Mouse (Mus musculus) CH12.LX (cell line): Measurements from ENCODE around the gene Fgf9. TPM values are rescaled to one million over a fixed set of nuclear protein-coding genes. Genes with fewer than 3 reads are reported as not detected.
A peak's percentile ranks its signal among the peaks of the same experiment; 100 is the strongest.

ENCODE experiments used
- DNase-seq: peaks from one replicate; pipeline ENCODE4 v3.0.0-alpha.2; 2013; ENCODE audit errors: extremely low read depth
- H3K27ac ChIP-seq: 2 replicates; pipeline ENCODE4 v1.5.1; 2012; ENCODE audit warnings: low read depth, mild to moderate bottlenecking, control low read depth, moderate library complexity; ENCODE audit not compliant: insufficient read depth
- H3K27me3 ChIP-seq: replicated peaks from 2 replicates; pipeline ENCODE3; 2012; ENCODE audit warnings: inconsistent platforms
- H3K36me3 ChIP-seq, 2 experiments: replicated peaks in 1 of 2; 2 replicates each; pipeline versions ENCODE3 to v1.6.1; 2012; ENCODE audit warnings: inconsistent platforms in 1 of 2, low read length in 1 of 2, mild to moderate bottlenecking in 1 of 2, mixed read lengths in 1 of 2, moderate library complexity in 1 of 2; ENCODE audit not compliant: control insufficient read depth in 1 of 2, insufficient read depth in 1 of 2
- H3K4me1 ChIP-seq, 2 experiments: 2 replicates each; pipeline ENCODE4 v1.6.1; 2012; ENCODE audit warnings: inconsistent platforms in 1 of 2, moderate library complexity in 1 of 2; ENCODE audit not compliant: insufficient read depth in 2 of 2, control insufficient read depth in 1 of 2
- H3K4me2 ChIP-seq: 2 replicates; pipeline ENCODE4 v1.6.1; 2012; ENCODE audit warnings: low read depth, mild to moderate bottlenecking, control low read depth; ENCODE audit not compliant: poor library complexity, insufficient read depth, severe bottlenecking
- H3K4me3 ChIP-seq, 3 experiments: fragments of 150-350 bp in 1 of 3; sonication (generic) in 1 of 3; replicated peaks in 1 of 3; 2 replicates each; pipeline versions ENCODE3 to v1.5.1; 2011 to 2012; ENCODE audit warnings: low read depth in 2 of 3, low read length in 2 of 3, mild to moderate bottlenecking in 2 of 3, moderate library complexity in 2 of 3, control low read depth in 1 of 3, improper control_type of control experiment in 1 of 3, inconsistent platforms in 1 of 3, mixed read lengths in 1 of 3; ENCODE audit not compliant: poor library complexity in 1 of 3
- H3K79me2 ChIP-seq: replicated peaks from 2 replicates; pipeline ENCODE4 v1.6.1; 2012; ENCODE audit warnings: mild to moderate bottlenecking, moderate library complexity; ENCODE audit not compliant: control insufficient read depth, poor library complexity, insufficient read depth, severe bottlenecking; ENCODE audit errors: extremely low read depth
- H3K9ac ChIP-seq: 2 replicates; pipeline ENCODE4 v1.6.1; 2012; ENCODE audit warnings: low read depth, mild to moderate bottlenecking, control low read depth, moderate library complexity; ENCODE audit not compliant: insufficient read depth
- H3K9me3 ChIP-seq: replicated peaks from 2 replicates; pipeline ENCODE3; 2012; ENCODE audit warnings: low read length, inconsistent platforms, mixed read lengths
- BHLHE40 ChIP-seq: IDR thresholded peaks from 2 replicates; pipeline ENCODE4 v1.6.1; 2011; ENCODE audit warnings: mild to moderate bottlenecking, low read depth, low read length, improper control_type of control experiment
- ELF1 ChIP-seq: IDR thresholded peaks from 2 replicates; pipeline ENCODE4 v1.6.1; 2014; ENCODE audit warnings: low read depth, mild to moderate bottlenecking, inconsistent platforms, low read length, improper control_type of control experiment
- EP300 ChIP-seq: IDR thresholded peaks from 2 replicates; pipeline ENCODE4 v1.6.1; 2011; ENCODE audit warnings: low read length, improper control_type of control experiment
- GABPA ChIP-seq: IDR thresholded peaks from 2 replicates; pipeline ENCODE4 v1.6.1; 2012; ENCODE audit warnings: low read depth, low read length, improper control_type of control experiment, inconsistent platforms; ENCODE audit not compliant: insufficient replicate concordance
- IRF4 ChIP-seq: IDR thresholded peaks from 2 replicates; pipeline ENCODE4 v1.6.1; 2014; ENCODE audit warnings: low read depth, mild to moderate bottlenecking, inconsistent platforms, low read length, improper control_type of control experiment
- JUN ChIP-seq: IDR thresholded peaks from 2 replicates; pipeline ENCODE4 v1.6.1; 2011; ENCODE audit warnings: low read depth, mild to moderate bottlenecking, low read length, improper control_type of control experiment, moderate library complexity; ENCODE audit not compliant: insufficient read depth
- KAT2A ChIP-seq: IDR thresholded peaks from 2 replicates; pipeline ENCODE4 v1.6.1; 2012; ENCODE audit warnings: low read length, improper control_type of control experiment, inconsistent platforms; ENCODE audit not compliant: insufficient replicate concordance
- MAFK ChIP-seq: IDR thresholded peaks from 2 replicates; pipeline ENCODE4 v1.6.1; 2011; ENCODE audit warnings: low read length, improper control_type of control experiment; ENCODE audit not compliant: insufficient replicate concordance
- MAX ChIP-seq: IDR thresholded peaks from 2 replicates; pipeline ENCODE4 v1.6.1; 2011; ENCODE audit warnings: low read length, improper control_type of control experiment
- MAZ ChIP-seq: IDR thresholded peaks from 2 replicates; pipeline ENCODE4 v1.6.1; 2012; ENCODE audit warnings: low read depth, mild to moderate bottlenecking, inconsistent platforms, low read length, improper control_type of control experiment, moderate library complexity
- MEF2A ChIP-seq: IDR thresholded peaks from 2 replicates; pipeline ENCODE4 v1.6.1; 2014; ENCODE audit warnings: low read depth, mild to moderate bottlenecking, inconsistent platforms, low read length, improper control_type of control experiment, borderline replicate concordance
- MXI1 ChIP-seq: IDR thresholded peaks from 2 replicates; pipeline ENCODE4 v1.6.1; 2011; ENCODE audit warnings: mild to moderate bottlenecking, low read depth, low read length, improper control_type of control experiment
- MYC ChIP-seq: IDR thresholded peaks from 2 replicates; pipeline ENCODE4 v1.6.1; 2011; ENCODE audit warnings: low read depth, mild to moderate bottlenecking, improper control_type of control experiment, low read length
- PAX5 ChIP-seq: IDR thresholded peaks from 2 replicates; pipeline ENCODE4 v1.6.1; 2012; ENCODE audit warnings: low read length, inconsistent platforms, mixed read lengths
- POLR2A ChIP-seq: IDR thresholded peaks from 2 replicates; pipeline ENCODE4 v1.6.1; 2011; ENCODE audit warnings: low read depth, mild to moderate bottlenecking, improper control_type of control experiment, low read length
- POLR2AphosphoS2 ChIP-seq: IDR thresholded peaks from 2 replicates; pipeline ENCODE4 v1.6.1; 2011; ENCODE audit warnings: low read depth, low read length, improper control_type of control experiment
- SIN3A ChIP-seq: IDR thresholded peaks from 2 replicates; pipeline ENCODE4 v1.6.1; 2012; ENCODE audit warnings: low read length, improper control_type of control experiment, inconsistent platforms
- UBTF ChIP-seq: IDR thresholded peaks from 2 replicates; pipeline ENCODE4 v1.6.1; 2012; ENCODE audit warnings: low read depth, mild to moderate bottlenecking, inconsistent platforms, low read length, improper control_type of control experiment, moderate library complexity
- USF1 ChIP-seq: IDR thresholded peaks from 2 replicates; pipeline ENCODE4 v1.6.1; 2014; ENCODE audit warnings: low read depth, mild to moderate bottlenecking, inconsistent platforms, low read length, improper control_type of control experiment
- USF2 ChIP-seq: conservative IDR thresholded peaks from 2 replicates; pipeline ENCODE4 v1.6.1; 2011; ENCODE audit warnings: low read depth, low read length, improper control_type of control experiment
- ZC3H11A ChIP-seq: IDR thresholded peaks from 2 replicates; pipeline ENCODE4 v1.6.1; 2012; ENCODE audit warnings: low read depth, mild to moderate bottlenecking, inconsistent platforms, low read length, improper control_type of control experiment
- ZMIZ1 ChIP-seq: IDR thresholded peaks from 2 replicates; pipeline ENCODE4 v1.6.1; 2012; ENCODE audit warnings: low read depth, mild to moderate bottlenecking, inconsistent platforms, low read length, improper control_type of control experiment
- dilution Hi-C: fragments of 300-500 bp; cut with MboI; formaldehyde crosslinking; loops from 2 replicates; pipeline ENCODE4 v1.14.3; 2020; ENCODE audit warnings: low sequenced_read_pairs; ENCODE audit not compliant: extremely low pct_unique_long_range_greater_than_20kb, extremely low pct_ligation_motif_present
- in situ Hi-C: fragments of 300-500 bp; cut with MboI; formaldehyde crosslinking; loops from 3 replicates; pipeline ENCODE4 v1.14.3; 2019; ENCODE audit warnings: low sequenced_read_pairs, low pct_ligation_motif_present, low pct_unique_long_range_greater_than_20kb, mixed read lengths
- polyA plus RNA-seq: library from polyadenylated mRNA; unstranded; fragments of >175 nt; gene quantifications from 2 replicates; pipeline ENCODE4 v1.2.1, GENCODE M21; 2012; ENCODE audit warnings: low read depth; ENCODE audit not compliant: insufficient read length
- total RNA-seq, 2 experiments: library from RNA; depleted of rRNA; stranded (reverse); fragments of 300-350 nt in 1 of 2; fragments of >200 nt in 1 of 2; gene quantifications; 2 replicates each; pipeline ENCODE4 v1.2.3; 2012 to 2014

The Fgf9 gene
- total and polyA plus RNA-seq, 3 experiments: 0.09 to 0.13 TPM; not detected in 1

GRCm38 (mm10) chr14:58112341-58112740 lies 42.0 kb downstream of the Fgf9 start:
- DNase-seq: no peak
- Histone ChIP-seq H3K79me2 (no peaks in the 10 kb centered on the region), H3K36me3 (no peaks in the 10 kb centered on the region), H3K4me3 (no peak overlapping the region), H3K4me2 (no peak overlapping the region), H3K4me1 (0 out of 4 replicates have a peak, but pooled peaks cover 0 to 3% of the 10 kb centered on the region in 2 experiments), H3K9me3 (no peaks in the 10 kb centered on the region), H3K27ac (no peak overlapping the region), H3K9ac (no peak overlapping the region), H3K27me3 (no peaks in the 10 kb centered on the region)
- in situ Hi-C loops (no loop called here), dilution Hi-C loops (no loop called here)
- TF ChIP-seq MAZ: no peak
- TF ChIP-seq ZMIZ1: no peak
- no peak for TF ChIP-seq MEF2A
- no peak for TF ChIP-seq USF1
- TF ChIP-seq JUN: no peak
- TF ChIP-seq ZC3H11A: no peak
- TF ChIP-seq UBTF: no peak
- TF ChIP-seq KAT2A: no peak
- TF ChIP-seq EP300: no peak
- TF ChIP-seq ELF1: no peak
- TF ChIP-seq MYC: no peak
- TF ChIP-seq POLR2AphosphoS2: no peak

- no peaks in the 10 kb centered on the region for H3K36me3 ChIP-seq
- no peak overlapping the region for H3K27ac ChIP-seq
- no peak overlapping the region for H3K4me3 ChIP-seq
- H3K4me2 ChIP-seq: no peak overlapping the region
- dilution Hi-C loops (no loop called here), in situ Hi-C loops (no loop called here)
- TF ChIP-seq MAZ (no peak), BHLHE40 (peak; percentile 7; the same call in 1 of the 2 replicates), PAX5 (no peak)
- peaks cover 4% of the 10 kb centered on the region for H3K9me3 ChIP-seq
- no peaks in the 10 kb centered on the region for H3K27me3 ChIP-seq
- no peak overlapping the region for H3K9ac ChIP-seq
- 0 out of 4 replicates have a peak, but pooled peaks cover 0 to 3% of the 10 kb centered on the region in 2 experiments for H3K4me1 ChIP-seq
- DNase-seq: no peak
- no peaks in the 10 kb centered on the region for H3K79me2 ChIP-seq
These were observed 42.8 kb downstream of the Fgf9 start for GRCm38 (mm10) chr14:58113180-58113579.

DNA sequence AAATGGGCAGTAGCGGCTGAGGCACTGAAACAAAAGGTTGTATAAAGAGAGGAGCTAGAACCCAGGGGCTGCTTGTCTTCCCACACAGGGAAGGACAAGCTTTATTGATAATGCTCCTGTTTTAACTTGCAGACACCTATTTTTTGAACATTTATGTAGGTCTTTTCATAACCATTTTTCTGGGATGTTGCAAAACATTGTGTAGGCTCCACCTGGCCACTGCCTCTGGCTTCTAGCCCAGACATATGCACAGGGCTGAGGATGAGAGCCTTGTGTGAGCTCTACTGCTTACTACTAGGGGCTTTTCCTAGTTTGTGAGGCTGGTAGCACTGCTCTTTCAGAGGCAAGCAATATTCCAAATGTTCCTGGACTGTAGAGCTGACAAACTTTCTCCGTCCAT lies 43.8 kb downstream of the Fgf9 start:
- 0 out of 4 replicates have a peak, but pooled peaks cover 0 to 3% of the 10 kb centered on the region in 2 experiments for H3K4me1 ChIP-seq
- H3K36me3 ChIP-seq: no peaks in the 10 kb centered on the region
- H3K27me3 ChIP-seq: no peaks in the 10 kb centered on the region
- no peak for TF ChIP-seq IRF4
- no peak for TF ChIP-seq MYC
- no peak for TF ChIP-seq SIN3A
- TF ChIP-seq POLR2A: no peak
- TF ChIP-seq BHLHE40: no peak
- TF ChIP-seq MAX: no peak
- no peak for TF ChIP-seq MXI1
- TF ChIP-seq GABPA: no peak
- TF ChIP-seq MAFK: no peak
- no peak for TF ChIP-seq ZMIZ1
- no peak for TF ChIP-seq PAX5
- TF ChIP-seq USF2: no peak
- no peak for DNase-seq
- H3K4me3 ChIP-seq: no peak overlapping the region
- H3K27ac ChIP-seq: no peak overlapping the region
- H3K79me2 ChIP-seq: no peaks in the 10 kb centered on the region
- peaks cover 4% of the 10 kb centered on the region for H3K9me3 ChIP-seq
- in situ Hi-C loops: no loop called here
- no peak overlapping the region for H3K4me2 ChIP-seq
- H3K9ac ChIP-seq: no peak overlapping the region
- dilution Hi-C loops: no loop called here
